13 mouse cellular contexts compared by ENCODE assay signal in genomic region chr6:100802381-100803083, GRCm38 (mm10). TPM values are rescaled to one million over a fixed set of nuclear protein-coding genes. Genes with fewer than 3 reads are reported as not detected.
DNase-seq lines count a peak whose midpoint lies in the region; ATAC-seq and TF ChIP-seq lines count a peak whose summit lies in the region.
"Had no signal": no experiment of that assay in that cellular context is flagged by ENCODE, and none has a peak within 500 bp of the region (broad histone marks: within the 10 kb centered on the region; RNA-seq: fewer than 3 reads in every experiment).

No protein-coding gene starts in this region.

- 67% methylated on average over 13 of the region's 13 CpGs for WGBS in hindbrain, postnatal 0 days
- 67% methylated on average over 13 of the region's 13 CpGs for WGBS in hindbrain, embryonic 12.5 days
- WGBS in intestine, postnatal 0 days, result 32% methylated on average over 13 of the region's 13 CpGs
- WGBS in forebrain, postnatal 0 days, result 77% methylated on average over 13 of the region's 13 CpGs

- no peak overlapping the region for H3K9ac ChIP-seq in hindbrain, postnatal 0 days (replicated peaks; ENCODE audit: low read length)
- no peak overlapping the region for H3K9ac ChIP-seq in hindbrain, embryonic 12.5 days
- H3K9ac ChIP-seq in intestine, postnatal 0 days (ENCODE audit: low read depth, low read length), result no peak overlapping the region
- H3K9ac ChIP-seq in forebrain, postnatal 0 days, result no peak overlapping the region
- H3K9ac ChIP-seq: limb, embryonic 12.5 days; neural tube, embryonic 12.5 days had no signal

- no peak for TF ChIP-seq CTCF in hindbrain, postnatal 0 days (IDR thresholded peaks at IDR 0.05; ENCODE audit: low read depth)
- TF ChIP-seq CTCF in intestine, postnatal 0 days (IDR thresholded peaks at IDR 0.05; ENCODE audit: low read depth), result no peak
- no peak for TF ChIP-seq CTCF in forebrain, postnatal 0 days (IDR thresholded peaks at IDR 0.05; ENCODE audit: low read depth)
- no peak for TF ChIP-seq CTCF in layer of hippocampus, adult 2 months (conservative IDR thresholded peaks at IDR 0.05)

- ATAC-seq in hindbrain, postnatal 0 days, result peak; percentile 63; the same call in 1 of the 2 replicates
- ATAC-seq in hindbrain, embryonic 12.5 days (ENCODE audit: low FRiP score), result no peak
- ATAC-seq in intestine, postnatal 0 days, result peak; percentile 67
- no peak for ATAC-seq in forebrain, postnatal 0 days
- ATAC-seq: Patski had no signal

- no peaks in the 10 kb centered on the region for H3K27me3 ChIP-seq in hindbrain, postnatal 0 days (ENCODE audit: insufficient read depth, low read length)
- H3K27me3 ChIP-seq in hindbrain, embryonic 12.5 days, result no peaks in the 10 kb centered on the region
- no peaks in the 10 kb centered on the region; the same call in 1 of the 2 replicates for H3K27me3 ChIP-seq in intestine, postnatal 0 days (replicated peaks; ENCODE audit: control insufficient read depth, insufficient read depth, low read length)
- no peaks in the 10 kb centered on the region for H3K27me3 ChIP-seq in forebrain, postnatal 0 days (ENCODE audit: insufficient read depth, low read length)
- H3K27me3 ChIP-seq: limb, embryonic 12.5 days; neural tube, embryonic 12.5 days; Patski had no signal

- no peak overlapping the region for H3K4me2 ChIP-seq in hindbrain, postnatal 0 days (ENCODE audit: low read depth, low read length)
- H3K4me2 ChIP-seq in hindbrain, embryonic 12.5 days (replicated peaks), result no peak overlapping the region
- H3K4me2 ChIP-seq in intestine, postnatal 0 days (replicated peaks; ENCODE audit: low read depth), result peak overlapping the region; percentile 55
- no peak overlapping the region for H3K4me2 ChIP-seq in forebrain, postnatal 0 days (ENCODE audit: low read depth)
- H3K4me2 ChIP-seq: limb, embryonic 12.5 days; neural tube, embryonic 12.5 days had no signal

- no peaks in the 10 kb centered on the region for H3K36me3 ChIP-seq in hindbrain, postnatal 0 days (ENCODE audit: insufficient read depth, low read length)
- no peaks in the 10 kb centered on the region for H3K36me3 ChIP-seq in hindbrain, embryonic 12.5 days
- no peaks in the 10 kb centered on the region for H3K36me3 ChIP-seq in intestine, postnatal 0 days (ENCODE audit: control insufficient read depth, insufficient read depth)
- no peaks in the 10 kb centered on the region for H3K36me3 ChIP-seq in forebrain, postnatal 0 days (ENCODE audit: insufficient read depth)
- H3K36me3 ChIP-seq: neural tube, embryonic 12.5 days had no signal

- H3K4me1 ChIP-seq in hindbrain, postnatal 0 days (ENCODE audit: insufficient read depth, low read length), result no peaks in the 10 kb centered on the region
- H3K4me1 ChIP-seq in hindbrain, embryonic 12.5 days, result no peaks in the 10 kb centered on the region
- H3K4me1 ChIP-seq in intestine, postnatal 0 days (replicated peaks; ENCODE audit: control insufficient read depth, insufficient read depth, low read length), result 0 out of 2 replicates have a peak, but pooled peaks cover 6% of the 10 kb centered on the region
- no peaks in the 10 kb centered on the region for H3K4me1 ChIP-seq in forebrain, postnatal 0 days (ENCODE audit: insufficient read depth)

- H3K27ac ChIP-seq in hindbrain, postnatal 0 days, result no peak overlapping the region
- H3K27ac ChIP-seq in hindbrain, embryonic 12.5 days, result no peak overlapping the region
- H3K27ac ChIP-seq in intestine, postnatal 0 days (ENCODE audit: low read depth, low read length), result no peak overlapping the region
- no peak overlapping the region for H3K27ac ChIP-seq in forebrain, postnatal 0 days (ENCODE audit: low read depth, low read length)
- H3K27ac ChIP-seq in layer of hippocampus, adult 2 months, result no peak overlapping the region
- H3K27ac ChIP-seq: limb, embryonic 12.5 days; macrophage; neural tube, embryonic 12.5 days had no signal

- peak; percentile 59 for DNase-seq in hindbrain, postnatal 0 days (ENCODE audit: low spot score)
- DNase-seq in adrenal gland, adult 8-10 months, result peak; percentile 20
- peak; percentile 34 for DNase-seq in embryo, embryonic 11 days
- no peak for DNase-seq in layer of hippocampus, adult 18-20 months (ENCODE audit: low spot score in 2 of 2)
- no peak for DNase-seq in forebrain, postnatal 0 days
- DNase-seq in layer of hippocampus, adult 2 months (ENCODE audit: low spot score in 2 of 2), result no peak
- DNase-seq: cerebellum, adult 8-10 months had no signal

- H3K4me3 ChIP-seq in hindbrain, postnatal 0 days (ENCODE audit: low read length), result no peak overlapping the region
- no peak overlapping the region for H3K4me3 ChIP-seq in hindbrain, embryonic 12.5 days
- no peak overlapping the region for H3K4me3 ChIP-seq in intestine, postnatal 0 days (ENCODE audit: low read depth, low read length)
- no peak overlapping the region for H3K4me3 ChIP-seq in forebrain, postnatal 0 days (ENCODE audit: low read depth, low read length)
- no peak overlapping the region for H3K4me3 ChIP-seq in layer of hippocampus, adult 2 months
- H3K4me3 ChIP-seq: limb, embryonic 12.5 days; neural tube, embryonic 12.5 days had no signal

- no peaks in the 10 kb centered on the region for H3K9me3 ChIP-seq in hindbrain, postnatal 0 days (ENCODE audit: low read length)
- H3K9me3 ChIP-seq in hindbrain, embryonic 12.5 days (replicated peaks), result no peaks in the 10 kb centered on the region
- no peaks in the 10 kb centered on the region for H3K9me3 ChIP-seq in intestine, postnatal 0 days (ENCODE audit: control insufficient read depth)
- no peaks in the 10 kb centered on the region for H3K9me3 ChIP-seq in forebrain, postnatal 0 days (ENCODE audit: low read length)
- H3K9me3 ChIP-seq: limb, embryonic 12.5 days; neural tube, embryonic 12.5 days had no signal

RNA-seq across cellular contexts. Expression of gene Ppp4r2, which starts 30.9 kb away (rescaled TPM):
- 23.9 and 24.5 TPM in 2 replicates for total RNA-seq in hindbrain, postnatal 0 days (2014; rRNA removed)
- 9.5 and 10.9 TPM in 2 replicates for polyA plus RNA-seq in hindbrain, postnatal 0 days (2015; fragmentation: Nextera tagmentation; extraction: Ambion mirVana)
- 27.2 and 29.1 TPM in 2 replicates for polyA plus RNA-seq in hindbrain, embryonic 12.5 days (2016; fragmentation: Nextera tagmentation; extraction: Ambion mirVana)
- total RNA-seq in adrenal gland, adult 8-10 months (2022), result 10 to 100 TPM; 68.9 to 80.1 (median 73.1) TPM
- polyA plus RNA-seq in intestine, postnatal 0 days (2015; fragmentation: Nextera tagmentation; extraction: Ambion mirVana), result 8.6 and 10.0 TPM in 2 replicates
- total RNA-seq in layer of hippocampus, adult 18-20 months (2021), result 10 to 100 TPM; 75.6 to 78.4 TPM
- 47.5 and 57.8 TPM in 2 replicates for total RNA-seq in forebrain, postnatal 0 days (2014; rRNA removed)
- polyA plus RNA-seq in forebrain, postnatal 0 days (2015; fragmentation: Nextera tagmentation; extraction: Ambion mirVana), result 7.2 and 11.9 TPM in 2 replicates
- total RNA-seq in layer of hippocampus, adult 2 months (2021), result 10 to 100 TPM; 69.4 to 85.4 TPM

Comparison
In these comparisons a context has a peak if more than half of its experiments do, and no peak if none do; other contexts are left out.
1. ATAC-seq: peak in hindbrain, postnatal 0 days (single experiment) and intestine, postnatal 0 days (single experiment); none in hindbrain, embryonic 12.5 days (single experiment) and forebrain, postnatal 0 days (single experiment).
2. DNase-seq: peak in hindbrain, postnatal 0 days (single experiment), adrenal gland, adult 8-10 months (single experiment) and embryo, embryonic 11 days (single experiment); none in layer of hippocampus, adult 18-20 months (0 of 2), forebrain, postnatal 0 days (single experiment) and layer of hippocampus, adult 2 months (0 of 2).